Comparison of ENCODE assay signal across 25 mouse cellular contexts in the genomic region with DNA sequence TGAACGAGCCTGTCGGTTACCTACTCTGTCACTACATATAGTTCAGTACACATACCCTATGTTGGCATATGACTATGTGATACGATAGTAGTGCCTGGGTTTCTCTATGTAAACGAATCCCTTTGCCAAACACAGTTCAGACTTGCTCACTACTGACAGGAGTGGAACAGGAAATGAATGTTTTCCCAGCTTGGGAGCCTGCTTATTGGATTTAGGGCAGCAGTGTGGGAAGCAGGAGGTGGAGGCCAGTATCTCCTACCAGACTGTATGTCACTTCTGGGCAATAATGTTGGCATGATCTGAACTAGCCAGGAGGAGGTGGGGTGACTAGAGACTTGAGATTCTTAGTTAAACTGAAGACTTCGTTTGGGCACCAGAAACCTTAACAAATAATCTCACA. TPM values are rescaled to one million over a fixed set of nuclear protein-coding genes. Genes with fewer than 3 reads are reported as not detected.
"Had no signal": no experiment of that assay in that cellular context is flagged by ENCODE, and none has a peak within 500 bp of the region (broad histone marks: within the 10 kb centered on the region; RNA-seq: fewer than 3 reads in every experiment).

No protein-coding gene starts in this region.

RNA-seq across cellular contexts. Expression of gene Zfp987, which starts 32.3 kb away (rescaled TPM):
- total RNA-seq: forebrain, postnatal 0 days; gastrocnemius, adult 18-20 months; gastrocnemius, adult 2 months; gastrocnemius, adult 8-10 months; gastrocnemius, postnatal 10 days; gastrocnemius, postnatal 14 days; gastrocnemius, postnatal 25 days; gastrocnemius, postnatal 36 days; gastrocnemius, postnatal 4 days; heart, adult 18-20 months; heart, adult 2 months; heart, adult 8-10 months had no signal
- polyA plus RNA-seq: embryonic facial prominence, embryonic 13.5 days; embryonic facial prominence, embryonic 14.5 days; embryonic facial prominence, embryonic 15.5 days; erythroblast, embryonic 14.5 days; forebrain, embryonic 10.5 days; forebrain, embryonic 12.5 days; forebrain, embryonic 13.5 days; forebrain, embryonic 14.5 days; forebrain, embryonic 15.5 days; forebrain, embryonic 16.5 days; forebrain, postnatal 0 days; frontal cortex, adult 2 months; gonadal fat pad, adult 2 months; heart, adult 2 months; heart, embryonic 12.5 days had no signal
